ENCODE assay signal across 13 mouse cellular contexts in the genomic region with DNA sequence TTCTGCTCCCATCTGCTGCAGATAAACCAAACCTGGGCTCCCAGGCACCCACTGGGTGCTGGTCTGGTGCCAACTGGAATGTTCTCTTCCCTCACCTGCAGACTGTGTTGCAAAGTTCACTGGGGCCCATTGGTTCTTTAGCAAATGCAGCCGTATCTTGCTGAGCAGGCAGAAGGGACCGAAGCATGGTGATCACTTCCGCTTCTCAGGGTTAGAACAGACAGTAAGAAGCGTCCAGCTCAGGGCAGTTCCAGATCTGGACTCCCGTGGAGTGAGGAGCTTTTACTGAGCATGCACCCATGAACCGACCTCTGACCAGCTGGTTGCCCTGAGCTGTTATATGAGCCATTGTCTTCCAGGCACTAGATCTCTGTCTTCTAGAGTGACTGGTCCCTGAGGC.
"Had no signal": no experiment of that assay in that cellular context is flagged by ENCODE, and none has a peak within 500 bp of the region (broad histone marks: within the 10 kb centered on the region; RNA-seq: fewer than 3 reads in every experiment).

No protein-coding gene starts in this region.

- H3K9me3 ChIP-seq: limb, embryonic 15.5 days; liver, embryonic 12.5 days; midbrain, embryonic 15.5 days; neural tube, embryonic 12.5 days had no signal

- H3K27ac ChIP-seq: limb, embryonic 15.5 days; liver, embryonic 12.5 days; midbrain, embryonic 15.5 days; neural tube, embryonic 12.5 days had no signal

- H3K36me3 ChIP-seq: limb, embryonic 15.5 days; liver, embryonic 12.5 days; midbrain, embryonic 15.5 days; neural tube, embryonic 12.5 days had no signal

- H3K4me1 ChIP-seq: limb, embryonic 15.5 days; liver, embryonic 12.5 days; midbrain, embryonic 15.5 days; neural tube, embryonic 12.5 days had no signal

- H3K9ac ChIP-seq: limb, embryonic 15.5 days; liver, embryonic 12.5 days; lung, embryonic 14.5 days; midbrain, embryonic 15.5 days; neural tube, embryonic 12.5 days had no signal

- H3K27me3 ChIP-seq: limb, embryonic 15.5 days; liver, embryonic 12.5 days; midbrain, embryonic 15.5 days; neural tube, embryonic 12.5 days had no signal

- H3K4me2 ChIP-seq: limb, embryonic 15.5 days; liver, embryonic 12.5 days; lung, embryonic 14.5 days; midbrain, embryonic 11.5 days; midbrain, embryonic 15.5 days; neural tube, embryonic 12.5 days had no signal

- ATAC-seq: intestine, embryonic 16.5 days; liver, embryonic 12.5 days; midbrain, embryonic 15.5 days had no signal

- H3K4me3 ChIP-seq: limb, embryonic 15.5 days; liver, embryonic 12.5 days; midbrain, embryonic 15.5 days; neural tube, embryonic 12.5 days had no signal

- DNase-seq: layer of hippocampus, adult 9-11 months; layer of hippocampus, postnatal 36 days; lung, embryonic 14.5 days; lung, postnatal 10 days; lung, postnatal 4 days; thymus, adult 18-20 months; thymus, postnatal 36 days had no signal
